Mouse (Mus musculus) thymus, postnatal 14 days (tissue): ENCODE results near the gene Ubtd2.
"Not testable (repeated sequence)": the region's sequence is repeated elsewhere in the genome, so short reads cannot be mapped to it uniquely, and the experiment has no call there.

Source experiments
- DNase-seq: peaks from one replicate; pipeline ENCODE4 v3.0.0; 2021

The Ubtd2 gene

DNA sequence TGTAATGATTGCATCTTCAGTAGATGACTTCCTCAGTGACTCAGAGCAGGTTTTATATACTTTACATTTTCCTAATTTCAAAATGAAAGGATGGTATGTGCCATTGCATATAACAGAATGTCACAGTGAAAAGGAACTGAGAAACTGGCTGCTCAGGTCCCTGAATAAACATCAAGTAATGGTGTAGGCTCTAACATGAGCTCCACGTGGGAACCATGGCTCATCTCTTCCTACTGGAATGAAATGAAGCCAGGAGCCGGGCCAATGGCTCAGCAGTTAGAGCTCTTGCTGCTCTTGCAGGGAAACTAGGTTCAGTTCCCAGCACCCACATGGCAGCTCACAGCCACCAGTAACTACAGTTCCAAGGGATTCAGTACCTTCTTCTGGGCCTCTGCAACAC is 16.8 kb downstream of the Ubtd2 start:
- no peak for DNase-seq

DNA sequence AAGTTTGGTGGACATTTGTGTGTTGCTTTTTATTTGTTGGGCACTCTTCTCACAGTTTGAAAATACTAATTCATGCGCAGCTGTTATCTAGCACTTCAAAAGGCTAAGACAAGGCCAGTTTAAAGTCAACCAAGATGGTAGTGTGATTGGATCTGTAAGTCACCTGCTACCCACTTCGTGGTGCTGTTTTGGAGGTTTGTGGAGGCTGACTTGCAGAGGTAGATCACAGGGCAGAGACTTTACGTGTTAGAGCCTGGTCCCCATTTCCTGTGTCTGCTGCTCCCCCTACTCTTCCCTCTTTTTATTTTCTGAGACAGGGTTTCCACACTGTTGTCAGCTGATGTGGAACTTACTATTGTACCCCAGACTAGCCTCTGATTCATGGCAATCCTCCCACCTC is 19.6 kb downstream of the Ubtd2 start:
- DNase-seq: peak; percentile 21

DNA sequence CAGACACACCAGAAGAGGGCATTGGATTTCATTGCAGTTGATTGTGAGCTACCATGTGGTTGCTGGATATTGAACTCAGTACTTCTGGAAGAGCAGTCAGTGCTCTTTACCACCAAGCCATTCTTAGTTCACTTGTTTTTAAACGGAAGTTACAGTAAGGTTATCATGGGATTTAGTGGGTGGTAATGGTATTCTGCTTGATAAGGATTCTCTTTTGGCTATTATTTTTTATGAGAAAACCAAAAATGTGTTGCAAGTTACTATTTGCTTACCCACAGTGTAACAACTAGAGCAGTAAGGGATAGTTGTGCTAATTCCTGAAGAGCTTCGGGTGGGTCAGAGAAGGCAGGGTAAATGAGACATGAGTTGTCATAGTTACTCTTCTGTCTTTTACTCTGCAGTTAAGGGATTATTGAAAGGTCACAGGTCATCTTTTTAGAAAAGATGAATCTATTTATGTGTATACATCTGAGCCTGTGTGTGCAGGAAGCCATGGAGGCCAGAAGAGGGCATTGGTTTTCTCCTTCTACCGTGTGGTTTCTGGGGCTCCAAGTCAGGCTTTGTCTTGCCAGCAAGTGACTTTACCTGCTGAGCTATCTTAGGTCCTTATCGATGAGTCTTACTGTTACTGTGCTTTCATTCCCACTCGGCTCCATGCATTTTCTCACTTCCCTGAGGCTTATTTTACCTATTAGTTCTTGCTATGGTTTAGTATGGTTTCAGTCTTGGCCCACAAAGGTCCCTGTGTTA is 20.5 kb downstream of the Ubtd2 start:
- DNase-seq: peak; percentile 16

DNA sequence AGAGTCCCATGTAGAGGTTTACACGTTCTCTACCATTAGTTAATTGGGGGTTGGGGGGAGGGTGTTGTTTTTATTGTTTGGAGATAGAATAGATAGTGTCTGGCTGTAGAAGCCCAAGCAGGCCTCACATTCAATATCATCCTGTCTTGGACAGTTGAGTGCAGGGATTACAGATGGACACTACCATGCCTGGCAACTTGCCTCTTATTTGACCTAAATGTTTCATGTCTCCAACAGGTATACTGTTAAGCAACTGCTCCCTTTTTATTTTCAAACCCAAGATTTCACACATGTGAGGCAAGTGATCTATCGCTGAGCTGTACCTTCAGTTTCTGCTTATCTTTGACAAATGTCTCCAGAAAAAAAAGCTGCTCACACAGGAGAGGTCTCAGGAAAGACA is 26.4 kb downstream of the Ubtd2 start:
- DNase-seq: no peak

DNA sequence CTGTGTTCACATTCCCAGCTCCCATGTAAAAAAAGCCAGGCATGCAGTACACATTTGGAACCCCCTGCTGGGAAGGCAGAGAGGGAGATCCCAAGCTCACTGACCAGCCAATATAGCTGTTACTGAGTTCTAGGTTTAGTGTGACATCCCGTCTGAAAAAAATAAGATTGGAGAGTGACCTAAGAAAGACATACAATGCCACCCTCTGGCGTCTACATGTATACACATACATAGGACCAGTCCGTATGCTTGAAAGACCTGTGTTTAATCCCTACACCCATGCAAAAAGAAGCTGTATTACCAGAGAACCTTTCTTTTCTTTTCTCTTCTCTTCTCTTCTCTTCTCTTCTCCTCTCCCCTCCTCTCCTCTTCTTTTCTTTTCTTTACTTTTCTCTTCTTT is 30.1 kb downstream of the Ubtd2 start:
- no peak for DNase-seq

DNA sequence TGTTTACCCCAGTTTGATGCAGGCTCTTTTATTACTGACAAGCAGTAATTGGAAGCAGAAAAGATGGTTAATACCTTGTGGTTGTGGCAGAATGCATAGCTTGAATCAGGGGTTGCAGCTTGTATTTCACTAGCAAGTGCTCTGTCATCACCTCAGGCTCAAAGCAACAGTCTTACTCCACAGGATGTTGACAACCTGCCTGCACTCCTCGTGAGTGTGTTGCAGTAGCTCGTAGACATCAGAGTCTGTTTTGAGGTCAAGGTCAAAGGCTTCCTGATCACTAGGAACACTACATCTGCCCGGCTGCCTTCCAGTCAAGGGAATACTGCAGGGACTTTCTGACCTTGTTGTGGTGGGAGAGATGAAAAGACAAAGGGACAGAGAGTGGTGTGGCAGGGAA is 31.5 kb downstream of the Ubtd2 start:
- DNase-seq: peak; percentile 12

DNA sequence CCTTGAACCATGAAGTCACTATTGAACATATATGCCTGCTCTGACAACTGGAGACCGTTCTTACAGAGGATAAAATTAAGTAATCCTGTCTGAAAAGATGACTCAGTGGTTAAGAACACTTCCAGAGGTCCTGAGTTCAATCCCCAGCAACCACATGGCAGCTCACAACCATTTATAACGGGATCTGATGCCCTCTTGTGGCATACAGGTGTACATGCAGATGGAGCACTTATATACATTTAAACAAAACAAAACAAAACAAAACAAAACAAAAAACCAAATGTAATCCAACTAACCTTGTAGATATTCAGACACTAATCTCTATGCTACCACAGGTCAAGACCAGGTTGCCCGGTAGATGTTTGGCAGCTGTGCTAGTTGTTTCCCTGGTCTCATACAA is 32.3 kb downstream of the Ubtd2 start:
- DNase-seq: no peak

DNA sequence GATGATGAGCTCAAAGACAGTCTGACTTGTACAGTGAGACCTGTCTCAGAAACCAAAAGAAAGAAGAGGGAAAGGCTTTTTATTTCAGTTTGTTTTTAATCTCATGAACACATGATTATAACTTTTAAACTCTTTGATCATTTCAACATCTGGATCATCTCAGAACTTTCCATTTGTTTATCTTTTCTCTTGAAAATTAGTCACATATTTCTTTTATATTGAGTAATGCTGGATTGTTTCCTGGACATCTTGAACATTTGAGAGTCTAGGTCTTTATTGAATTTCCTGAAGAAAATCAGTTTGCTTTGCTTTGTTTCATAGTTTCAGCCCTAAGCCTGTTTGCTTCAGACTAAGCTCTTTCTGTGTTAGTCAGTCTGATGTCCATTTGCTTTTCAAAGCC is 33.2 kb downstream of the Ubtd2 start:
- DNase-seq: no peak

DNA sequence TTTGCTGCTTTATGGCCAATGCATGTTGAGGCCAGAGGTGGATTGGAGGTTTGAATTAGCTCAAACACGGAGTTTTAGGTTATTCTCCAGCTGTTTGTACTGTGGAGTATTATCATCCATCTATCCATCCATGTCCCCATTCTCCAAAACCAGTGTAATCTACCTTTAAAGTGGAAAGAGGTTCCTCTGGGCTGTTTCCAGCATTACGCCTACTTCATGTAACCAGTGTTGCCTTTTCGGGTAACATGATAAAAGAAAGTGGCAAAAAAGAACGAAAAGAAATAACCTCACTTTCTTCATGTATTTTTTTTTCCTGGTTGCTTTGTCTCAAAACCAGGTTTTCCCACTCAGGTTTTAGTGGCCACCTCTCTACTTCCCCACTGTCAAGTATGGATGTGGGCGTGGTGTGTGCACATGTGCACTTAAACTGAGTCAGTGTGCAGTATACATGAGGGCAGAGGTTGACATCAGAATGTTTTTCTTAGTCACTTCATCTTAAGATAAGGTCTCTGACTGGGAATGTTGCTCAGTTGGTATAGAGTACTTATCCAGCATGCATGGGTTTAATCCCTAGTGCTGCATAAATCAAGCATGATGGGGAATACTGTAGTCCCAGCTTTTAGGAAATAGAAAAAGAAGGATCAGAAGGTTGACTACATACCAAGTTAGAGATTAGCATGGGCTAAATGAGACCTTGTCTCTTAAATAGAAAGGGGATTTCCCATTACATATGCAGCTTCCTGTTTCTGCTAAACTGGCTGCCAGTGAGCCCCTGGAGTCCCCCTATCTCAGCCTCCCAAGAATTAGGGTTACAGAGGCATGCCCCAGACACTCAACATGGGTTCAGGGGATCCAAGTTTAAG is 33.9 kb downstream of the Ubtd2 start:
- no peak for DNase-seq

DNA sequence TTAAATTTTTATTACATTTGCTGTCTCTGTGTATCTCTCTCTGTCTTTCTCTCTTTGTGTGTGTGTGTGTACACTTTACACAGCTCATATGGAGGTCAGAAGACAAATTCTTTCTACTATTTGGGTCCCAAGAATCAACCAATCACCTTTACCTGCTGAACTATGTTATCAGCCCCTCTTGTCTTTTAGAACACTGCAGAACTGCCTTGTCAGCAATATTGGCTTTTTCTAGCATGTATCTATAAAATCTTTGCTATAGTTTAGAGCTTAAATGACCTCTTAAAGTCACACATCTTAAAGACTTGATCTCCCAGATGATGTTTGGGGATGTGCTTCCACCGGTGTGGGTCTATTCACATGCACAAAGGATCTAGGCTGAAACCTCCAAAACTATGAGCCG is 35.9 kb downstream of the Ubtd2 start:
- DNase-seq: no peak

DNA sequence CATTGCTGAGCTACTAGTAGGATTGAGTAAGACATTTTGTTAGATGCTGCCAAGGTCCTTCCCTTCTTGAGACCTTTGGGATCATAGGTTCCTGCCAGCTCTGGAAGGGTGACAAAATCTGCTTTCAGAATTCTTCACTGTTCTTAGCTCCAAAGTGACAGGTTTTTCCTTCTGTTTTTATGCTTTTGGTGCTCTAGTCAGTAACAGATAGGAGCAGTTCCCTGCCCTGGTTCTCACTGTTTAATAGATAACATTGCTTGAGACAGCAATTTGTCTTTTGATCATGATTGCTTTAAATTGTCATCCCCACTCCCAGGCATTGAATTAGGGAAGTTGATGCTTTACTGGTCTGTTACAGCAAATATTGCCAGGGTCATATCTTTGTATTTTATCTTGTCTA is 38.1 kb downstream of the Ubtd2 start:
- DNase-seq: no peak

DNA sequence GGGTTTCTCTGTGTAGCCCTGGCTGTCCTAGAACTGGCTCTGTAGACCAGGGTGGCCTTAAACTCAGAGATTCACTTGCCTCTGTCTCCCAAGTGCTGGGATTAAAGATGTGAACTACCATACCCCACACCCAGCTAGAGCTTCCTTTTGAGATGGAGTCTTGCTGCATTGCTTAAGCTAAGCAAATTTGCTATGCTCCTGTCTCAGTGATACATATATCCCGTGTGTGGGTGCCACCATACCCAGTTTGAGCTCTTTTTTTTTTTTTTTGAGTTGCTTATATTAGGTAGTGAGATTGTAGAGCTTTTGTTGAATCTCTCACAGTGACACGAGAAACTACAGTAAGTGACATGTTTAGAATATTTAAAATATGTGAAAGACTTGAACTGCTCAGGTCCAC is 40.1 kb downstream of the Ubtd2 start:
- DNase-seq: no peak

DNA sequence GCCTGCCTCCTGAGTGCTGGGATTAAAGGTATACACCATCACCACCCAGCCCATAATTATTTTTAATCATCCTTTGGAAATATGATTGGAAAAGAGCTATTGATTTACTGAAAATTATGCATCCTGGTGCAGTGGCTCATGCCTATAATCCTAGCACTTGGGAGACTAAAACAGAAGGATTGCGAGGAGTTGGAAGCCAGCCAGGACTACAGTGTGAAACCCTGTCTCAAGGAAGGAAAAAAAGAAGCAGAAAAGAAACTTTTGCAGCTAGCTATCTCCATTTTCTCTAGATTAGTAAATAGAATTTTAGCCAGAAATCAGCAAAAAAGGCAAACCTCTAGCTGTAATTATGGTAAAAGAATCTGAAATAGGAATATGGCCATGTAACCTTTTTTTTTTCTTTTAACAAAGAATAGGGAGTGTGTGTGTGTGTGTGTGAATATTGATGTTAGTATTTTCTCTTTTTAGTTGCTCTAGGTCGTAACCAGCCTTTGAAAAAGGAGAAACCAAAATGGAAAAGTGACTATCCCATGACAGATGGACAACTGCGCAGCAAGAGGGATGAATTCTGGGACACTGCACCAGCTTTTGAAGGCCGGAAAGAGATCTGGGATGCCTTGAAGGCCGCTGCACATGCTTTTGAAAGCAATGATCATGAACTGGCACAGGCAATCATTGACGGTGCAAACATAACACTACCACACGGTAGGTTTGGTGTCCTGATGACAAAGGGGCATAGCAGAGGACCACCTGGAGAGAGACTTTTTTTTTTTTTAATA is 43.8 kb downstream of the Ubtd2 start:
- DNase-seq: no peak

DNA sequence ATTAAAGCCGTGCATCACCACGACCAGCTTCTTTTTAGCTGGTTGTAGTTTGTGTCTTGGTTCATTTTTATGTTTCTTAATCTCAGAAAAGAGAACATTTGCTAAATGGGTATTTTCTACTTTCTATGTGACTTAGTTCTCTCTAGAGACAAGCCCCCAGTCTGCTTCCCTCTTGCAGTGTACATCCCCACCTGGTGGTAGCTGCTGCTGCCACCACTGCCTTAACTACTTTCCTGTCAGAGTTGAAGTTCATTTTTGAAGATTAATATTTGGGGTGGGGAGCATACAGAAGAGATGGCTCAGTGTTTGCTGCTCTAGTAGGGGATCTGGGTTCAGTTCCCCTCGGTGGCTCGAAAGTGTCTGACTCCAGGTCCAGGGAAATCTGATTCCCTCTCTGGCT is 44.8 kb downstream of the Ubtd2 start:
- DNase-seq: peak; percentile 17

DNA sequence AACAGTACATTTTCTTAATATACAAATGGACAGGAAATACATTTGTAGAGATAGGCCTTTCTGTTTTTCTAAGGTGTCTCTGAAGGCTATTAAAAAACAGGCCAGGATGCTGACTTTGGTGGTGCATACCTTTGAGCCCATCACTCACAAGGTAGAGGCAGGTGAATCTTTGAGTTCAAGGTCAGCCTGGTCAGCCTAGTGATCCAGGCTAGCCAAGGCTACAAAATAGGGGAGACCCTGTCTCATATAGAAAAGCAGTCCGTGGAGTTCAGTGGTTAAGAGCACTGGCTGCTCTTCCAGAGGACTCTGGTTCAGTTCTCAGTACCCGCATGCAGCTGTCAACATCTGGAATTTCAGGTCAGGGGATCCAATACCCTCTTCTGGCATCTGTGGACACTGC is 48.5 kb downstream of the Ubtd2 start:
- no peak for DNase-seq

DNA sequence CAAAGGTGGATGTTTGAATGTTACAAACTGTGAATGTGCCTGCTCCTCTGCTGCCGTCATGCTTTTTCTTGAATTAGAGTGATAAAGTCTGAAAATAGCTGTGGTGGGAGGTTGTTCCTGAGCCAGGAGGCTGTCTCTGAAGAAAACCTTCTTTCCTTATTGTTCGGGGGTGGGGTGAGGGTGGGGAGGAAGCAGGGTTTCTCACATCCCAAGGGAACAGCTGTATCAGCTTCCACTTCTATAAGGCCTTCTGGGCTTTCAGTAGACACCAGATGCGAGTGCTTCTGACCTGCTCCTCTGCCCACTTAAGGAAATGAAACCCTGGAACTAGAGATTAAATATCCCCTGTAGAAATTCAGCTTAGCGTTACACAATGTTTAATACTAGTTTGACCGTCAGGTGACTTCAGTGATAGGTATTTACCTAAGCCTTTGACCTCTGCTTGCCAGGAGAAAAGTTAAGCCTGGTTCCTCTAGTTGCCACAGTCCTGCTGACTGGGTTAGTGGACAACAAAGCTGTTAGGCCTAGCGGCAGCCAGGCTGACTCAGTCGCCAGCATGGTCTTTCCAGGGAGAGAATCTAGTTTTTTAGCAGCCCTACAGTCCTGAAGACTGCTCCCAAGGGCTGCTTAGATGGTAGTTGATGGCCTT is 50.0 kb downstream of the Ubtd2 start:
- DNase-seq: no peak

DNA sequence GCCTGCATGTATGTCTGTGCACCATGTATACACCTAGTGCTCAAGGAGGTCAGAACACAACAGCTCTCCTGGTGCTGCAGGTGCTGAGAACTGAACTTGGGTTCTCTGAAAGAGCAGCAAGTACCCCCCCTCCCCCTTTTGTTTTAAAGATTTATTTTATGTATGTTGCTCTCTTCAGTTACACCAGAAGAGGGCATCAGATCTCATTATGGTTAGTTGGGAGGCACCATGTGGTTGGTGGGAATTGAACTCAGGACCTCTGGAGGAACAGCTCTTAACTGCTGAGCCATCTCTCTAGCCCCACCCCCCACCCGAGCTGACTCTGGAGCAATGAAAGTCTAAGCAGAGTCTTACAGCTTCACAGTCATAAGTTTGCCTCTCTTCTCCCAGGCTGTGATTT is 55.8 kb downstream of the Ubtd2 start:
- no peak for DNase-seq

DNA sequence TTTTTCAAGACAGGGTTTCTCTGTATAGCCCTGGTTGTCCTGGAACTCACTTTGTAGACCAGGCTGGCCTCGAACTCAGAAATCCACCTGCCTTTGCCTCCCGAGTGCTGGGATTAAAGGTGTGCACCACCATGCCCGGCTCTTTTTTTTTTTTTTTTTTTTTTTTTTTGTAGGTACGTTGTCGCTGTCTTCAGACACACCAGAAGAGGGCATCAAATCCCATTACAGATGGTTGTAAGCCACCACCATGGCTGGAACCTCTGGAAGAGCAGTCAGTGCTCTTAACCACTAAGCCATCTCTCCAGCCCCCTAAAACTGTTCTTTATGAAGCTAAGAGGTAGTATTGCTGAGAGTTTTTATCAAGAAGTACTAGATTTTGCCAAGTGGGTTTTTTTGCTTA is 59.7 kb downstream of the Ubtd2 start:
- not testable (repeated sequence) for DNase-seq

DNA sequence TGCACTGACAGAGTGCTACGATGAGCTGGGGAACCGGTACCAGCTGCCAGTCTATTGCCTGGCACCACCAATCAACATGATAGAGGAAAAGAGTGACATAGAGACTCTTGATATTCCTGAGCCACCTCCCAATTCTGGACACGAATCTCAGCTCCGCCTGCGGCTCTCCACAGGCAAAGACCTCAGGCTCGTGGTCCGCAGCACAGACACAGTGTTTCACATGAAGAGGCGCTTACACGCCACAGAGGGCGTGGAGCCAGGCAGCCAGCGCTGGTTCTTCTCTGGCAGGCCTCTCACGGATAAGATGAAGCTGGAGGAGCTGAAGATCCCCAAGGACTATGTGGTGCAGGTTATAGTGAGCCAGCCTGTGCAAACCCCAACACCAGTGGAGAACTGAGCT is 60.9 kb downstream of the Ubtd2 start:
- no peak for DNase-seq

DNA sequence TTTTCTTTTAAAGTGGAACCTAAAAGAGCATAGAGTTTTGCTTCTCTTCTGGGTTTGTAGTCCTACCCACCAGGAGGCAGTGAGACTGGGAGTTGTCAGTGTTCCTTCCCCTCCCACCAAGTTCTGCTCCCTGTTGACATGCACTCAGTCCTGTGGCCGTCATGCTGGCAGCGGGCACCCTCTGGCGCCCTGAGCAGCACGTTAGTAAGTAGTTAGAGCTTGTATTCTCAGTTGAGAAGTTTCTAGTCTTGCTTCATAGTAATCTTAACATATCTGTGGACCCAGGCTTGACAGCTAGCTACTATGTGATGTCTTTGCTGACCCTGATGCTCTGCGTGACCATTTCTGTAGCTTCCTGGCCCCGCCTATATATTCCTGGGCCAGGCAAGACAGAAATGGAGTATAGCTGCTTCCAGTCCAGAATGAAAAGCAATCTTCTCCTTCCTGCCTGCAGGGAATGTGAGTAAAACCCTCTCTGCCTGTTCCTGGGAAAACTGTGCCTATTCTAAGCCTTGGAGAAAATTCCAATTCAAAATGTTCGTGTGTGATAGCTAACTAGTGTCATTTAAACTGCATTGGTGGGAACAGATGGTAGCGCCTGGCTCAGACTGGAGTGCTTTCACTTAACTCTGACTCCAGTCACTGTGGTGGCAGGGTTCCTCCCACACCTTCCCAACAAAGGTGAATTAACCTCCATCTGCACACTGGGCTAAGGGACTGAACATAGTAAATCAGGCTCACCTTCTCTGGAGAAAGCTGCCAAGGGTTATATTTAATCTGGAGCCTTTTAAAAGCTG is 61.9 kb downstream of the Ubtd2 start:
- no peak for DNase-seq

DNA sequence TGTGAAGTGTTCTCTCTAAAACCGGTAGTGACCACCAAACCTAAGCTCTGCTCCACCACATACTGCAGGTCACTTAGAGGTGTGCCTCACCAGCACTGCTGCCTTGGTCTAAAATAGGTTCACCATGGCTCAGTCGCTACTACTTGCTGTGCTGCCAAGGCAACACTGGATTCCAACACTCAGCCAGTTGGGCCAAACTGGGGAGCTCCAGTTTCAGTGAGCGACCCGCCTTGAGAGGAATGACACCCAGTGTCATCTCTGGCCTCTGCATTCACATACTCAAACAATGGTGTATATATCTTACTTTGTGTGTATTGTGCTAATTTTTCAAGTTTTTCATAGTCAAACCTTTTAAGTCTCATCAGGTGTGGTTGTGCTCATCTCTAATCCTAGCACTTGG is 63.6 kb downstream of the Ubtd2 start:
- DNase-seq: no peak

DNA sequence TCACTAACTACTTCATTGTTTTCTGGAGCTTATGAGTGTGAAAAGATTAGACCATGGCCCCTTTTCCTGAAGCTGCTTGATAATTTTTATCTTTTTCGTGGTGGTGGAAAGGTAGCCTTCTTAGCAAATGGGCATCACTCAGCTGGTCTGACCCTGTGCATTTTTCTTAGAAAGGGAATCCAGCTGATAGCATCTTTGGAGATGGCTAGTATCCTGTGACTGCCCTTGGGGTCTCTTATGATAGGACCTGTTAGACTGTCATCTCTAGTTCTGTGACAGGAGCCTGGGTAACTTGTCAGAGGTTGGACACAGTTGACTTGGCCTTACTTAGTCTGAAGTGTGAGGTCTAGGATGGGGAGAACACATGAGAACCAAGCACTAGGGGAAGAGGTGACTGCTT is 64.2 kb downstream of the Ubtd2 start:
- no peak for DNase-seq
